In the genomic region with DNA sequence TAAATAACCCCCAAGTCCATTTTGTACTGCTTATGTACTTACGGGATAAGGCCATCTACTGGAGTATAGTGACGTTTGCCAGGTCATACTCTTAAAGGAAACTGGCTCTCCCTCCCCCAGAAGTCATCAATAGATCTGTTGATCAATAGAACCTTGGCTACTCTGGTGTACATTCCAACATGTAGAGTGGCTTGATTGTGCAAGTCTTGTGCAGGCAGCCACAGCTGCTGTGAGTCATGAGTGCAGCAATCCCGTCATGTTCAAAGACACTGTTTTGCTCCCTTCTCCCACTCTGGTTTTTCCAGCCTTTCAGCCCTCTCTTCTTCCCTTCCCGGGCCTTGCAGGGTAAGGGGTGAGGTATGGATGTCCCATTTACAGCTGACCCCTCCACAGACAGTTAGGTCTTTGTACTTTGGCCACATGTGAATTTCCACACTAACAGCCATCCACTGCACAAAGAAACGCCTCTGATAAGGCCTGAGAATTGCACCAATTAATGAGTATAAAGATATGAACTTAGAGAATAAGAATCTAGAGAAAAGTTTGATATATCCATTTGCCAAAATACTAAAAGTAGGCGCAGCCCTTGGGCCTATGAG, we compare ENCODE assay signal across 17 mouse cellular contexts. TPM values are rescaled to one million over a fixed set of nuclear protein-coding genes. Genes with fewer than 3 reads are reported as not detected.
DNase-seq lines count a peak whose midpoint lies in the region; TF ChIP-seq lines count a peak whose summit lies in the region.
"Had no signal": no experiment of that assay in that cellular context is flagged by ENCODE, and none has a peak within 500 bp of the region (broad histone marks: within the 10 kb centered on the region; RNA-seq: fewer than 3 reads in every experiment).

No protein-coding gene starts in this region.

- no peak overlapping the region for H3K4me3 ChIP-seq in small intestine, adult 2 months (ENCODE audit: low read depth, low read length)
- H3K4me3 ChIP-seq: embryonic facial prominence, embryonic 12.5 days; forebrain, embryonic 10.5 days; heart, embryonic 13.5 days; midbrain, embryonic 13.5 days had no signal

- DNase-seq in adrenal gland, adult 2 months, result peak; percentile 60
- no peak for DNase-seq in adrenal gland, postnatal 4 days (ENCODE audit: low spot score in 2 of 2)
- peak; percentile 5 for DNase-seq in retina, postnatal 1 day
- no peak for DNase-seq in retina, embryonic 14.5 days (ENCODE audit: low spot score)
- peak; percentile 35 to 37 for DNase-seq in adrenal gland, postnatal 36 days
- no peak for DNase-seq in spleen, postnatal 14 days (ENCODE audit: low spot score in 2 of 2)
- DNase-seq in embryo, embryonic 11 days, result no peak
- DNase-seq: cerebellum, adult 18-20 months; gastrocnemius, postnatal 25 days; kidney, postnatal 14 days; thymus, postnatal 4 days had no signal

- peak overlapping the region; percentile 32; the same call in 1 of the 2 replicates for H3K27ac ChIP-seq in small intestine, adult 2 months (ENCODE audit: insufficient read depth, low read depth, low read length)
- H3K27ac ChIP-seq: embryonic facial prominence, embryonic 12.5 days; forebrain, embryonic 10.5 days; heart, embryonic 13.5 days; macrophage; midbrain, embryonic 13.5 days had no signal

- H3K36me3 ChIP-seq in small intestine, adult 2 months (ENCODE audit: control insufficient read depth, insufficient read depth, low read length), result no peaks in the 10 kb centered on the region
- H3K36me3 ChIP-seq: embryonic facial prominence, embryonic 12.5 days; forebrain, embryonic 10.5 days; heart, embryonic 13.5 days; midbrain, embryonic 13.5 days had no signal

- peaks cover 4% of the 10 kb centered on the region; the same call in 1 of the 2 replicates for H3K4me1 ChIP-seq in small intestine, adult 2 months (ENCODE audit: control insufficient read depth, insufficient read depth, insufficient read length, low read length)
- H3K4me1 ChIP-seq: embryonic facial prominence, embryonic 12.5 days; heart, embryonic 13.5 days had no signal

- H3K27me3 ChIP-seq in small intestine, adult 2 months (ENCODE audit: control insufficient read depth, insufficient read depth, low read length), result no peaks in the 10 kb centered on the region
- H3K27me3 ChIP-seq: embryonic facial prominence, embryonic 12.5 days; heart, embryonic 13.5 days had no signal

- TF ChIP-seq CTCF in small intestine, adult 2 months (IDR thresholded peaks at IDR 0.05; ENCODE audit: extremely low read depth, insufficient read length, insufficient replicate concordance, low read depth, low read length), result no peak

- TF ChIP-seq POLR2A in small intestine, adult 2 months (IDR thresholded peaks at IDR 0.05; ENCODE audit: low read depth, low read length), result no peak

- WGBS in small intestine, adult 2 months, result 29% methylated on average over 6 of the region's 6 CpGs

RNA-seq across cellular contexts. Expression of gene Invs, which starts 53.0 kb away (rescaled TPM):
- 10 to 100 TPM; 11.2 to 13.8 TPM for total RNA-seq in adrenal gland, adult 2 months (2021)
- 1.9 and 3.4 TPM in 2 replicates for polyA plus RNA-seq in adrenal gland, adult 2 months (2012; rRNA removed)
- 10 to 100 TPM; 10.3 to 10.8 TPM for total RNA-seq in adrenal gland, postnatal 4 days (2021)
- 10 to 100 TPM; 12.2 to 13.6 TPM for total RNA-seq in adrenal gland, postnatal 36 days (2021)
- polyA plus RNA-seq in small intestine, adult 2 months (2012; rRNA removed), result 1.8 and 2.2 TPM in 2 replicates

RNA-seq across cellular contexts. Expression of gene Erp44, which starts 53.2 kb away (rescaled TPM):
- total RNA-seq in adrenal gland, adult 2 months (2021), result 10 to 100 TPM; 62.3 to 69.7 TPM
- polyA plus RNA-seq in adrenal gland, adult 2 months (2012; rRNA removed), result 17.9 and 26.5 TPM in 2 replicates
- total RNA-seq in adrenal gland, postnatal 4 days (2021), result 10 to 100 TPM; 52.5 to 56.2 TPM
- 10 to 100 TPM; 66.7 to 69.6 TPM for total RNA-seq in adrenal gland, postnatal 36 days (2021)
- 3.1 and 6.9 TPM in 2 replicates for polyA plus RNA-seq in small intestine, adult 2 months (2012; rRNA removed)

Comparison
In these comparisons a context has a peak if more than half of its experiments do, and no peak if none do; other contexts are left out.
1. DNase-seq: peak in adrenal gland, adult 2 months (single experiment), retina, postnatal 1 day (single experiment) and adrenal gland, postnatal 36 days (2 of 2); none in adrenal gland, postnatal 4 days (0 of 2), retina, embryonic 14.5 days (single experiment), spleen, postnatal 14 days (0 of 2) and embryo, embryonic 11 days (single experiment).